Mouse (Mus musculus): ENCODE results near the gene Arpp21. TPM values are rescaled to one million over a fixed set of nuclear protein-coding genes. Genes with fewer than 3 reads are reported as not detected.

The Arpp21 gene
- polyA plus RNA-seq, 1 experiment from 2014 or later = 32.7 TPM

DNA sequence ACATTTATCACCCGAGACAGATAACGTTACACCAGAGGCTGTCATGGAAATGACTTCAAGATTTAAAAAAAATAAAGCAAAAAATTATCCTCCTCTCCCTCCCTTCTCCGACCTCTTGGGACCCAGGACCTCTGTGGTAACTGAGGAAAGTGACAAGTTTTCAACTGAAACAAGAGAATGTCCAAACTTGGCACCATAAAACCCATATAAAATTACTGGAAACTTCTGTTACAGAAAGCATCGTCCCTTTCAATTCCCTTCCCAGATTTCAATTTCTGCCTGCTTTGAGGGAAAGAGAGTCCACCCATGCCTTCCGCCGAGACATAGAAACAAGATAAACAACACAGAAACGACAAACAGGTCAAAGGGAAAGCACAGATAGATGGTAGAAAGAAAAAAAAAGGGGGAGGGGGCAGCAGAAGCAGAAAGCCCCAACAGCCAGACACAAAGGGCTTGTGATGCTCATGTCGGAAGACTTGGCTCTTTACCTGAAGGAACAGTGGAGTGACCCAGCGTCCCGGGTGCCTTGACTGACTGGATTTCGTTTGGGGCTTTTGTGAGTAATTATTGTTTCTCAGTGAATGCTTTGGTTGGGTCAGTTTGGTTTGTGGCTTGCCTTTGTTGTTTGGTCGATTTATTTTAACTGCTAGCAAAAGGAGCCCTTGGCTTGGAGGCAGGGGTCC is 1.8 kb downstream of the Arpp21 start:
- H3K4me1 ChIP-seq (ENCODE audit: control insufficient read depth, insufficient read depth, low read length) = 0 out of 2 replicates have a peak, but pooled peaks cover 6% of the 10 kb centered on the region
- no peak overlapping the region for H3K27ac ChIP-seq (replicated peaks; ENCODE audit: low read depth, low read length)
- ATAC-seq (ENCODE audit: low read depth) (no peak), DNase-seq (ENCODE audit: low spot score) (no peak)
- H3K9me3 ChIP-seq (ENCODE audit: control insufficient read depth, low read length) = no peaks in the 10 kb centered on the region
- H3K4me2 ChIP-seq (ENCODE audit: low read depth, low read length) = peak overlapping the region; percentile 69
- H3K4me3 ChIP-seq (ENCODE audit: low read depth, low read length) = peak overlapping the region; percentile 42
- peaks cover 62% of the 10 kb centered on the region for H3K27me3 ChIP-seq (replicated peaks; ENCODE audit: control insufficient read depth, insufficient read depth, low read length)
- no peaks in the 10 kb centered on the region for H3K36me3 ChIP-seq (ENCODE audit: control insufficient read depth, insufficient read depth, low read length)
- WGBS = 13% methylated on average over 12 of the region's 12 CpGs
- H3K9ac ChIP-seq (ENCODE audit: low read depth, low read length) = peak overlapping the region; percentile 46; the same call in 1 of the 2 replicates

GRCm38 (mm10) chr9:112233378-112233777 is 2.4 kb downstream of the Arpp21 start:
- no peak for ATAC-seq (ENCODE audit: low read depth)
- Histone ChIP-seq H3K4me2 (ENCODE audit: low read depth, low read length) (peak overlapping the region; percentile 69; the same call in 1 of the 2 replicates), H3K4me3 (ENCODE audit: low read depth, low read length) (peak overlapping the region; percentile 42), H3K9me3 (ENCODE audit: control insufficient read depth, low read length) (no peaks in the 10 kb centered on the region), H3K9ac (ENCODE audit: low read depth, low read length) (no peak overlapping the region), H3K36me3 (ENCODE audit: control insufficient read depth, insufficient read depth, low read length) (no peaks in the 10 kb centered on the region), H3K27ac (replicated peaks; ENCODE audit: low read depth, low read length) (no peak overlapping the region), H3K4me1 (ENCODE audit: control insufficient read depth, insufficient read depth, low read length) (0 out of 2 replicates have a peak, but pooled peaks cover 6% of the 10 kb centered on the region), H3K27me3 (replicated peaks; ENCODE audit: control insufficient read depth, insufficient read depth, low read length) (peaks cover 62% of the 10 kb centered on the region)
- no peak for DNase-seq (ENCODE audit: low spot score)
- 48% methylated on average over 6 of the region's 6 CpGs for WGBS

GRCm38 (mm10) chr9:112231935-112232575 is 3.7 kb downstream of the Arpp21 start:
- no peak overlapping the region for H3K27ac ChIP-seq (replicated peaks; ENCODE audit: low read depth, low read length)
- H3K27me3 ChIP-seq (replicated peaks; ENCODE audit: control insufficient read depth, insufficient read depth, low read length) = peaks cover 56% of the 10 kb centered on the region
- WGBS = 62% methylated on average over 8 of the region's 8 CpGs

GRCm38 (mm10) chr9:112231383-112231782 is 4.4 kb downstream of the Arpp21 start:
- Histone ChIP-seq H3K4me1 (ENCODE audit: control insufficient read depth, insufficient read depth, low read length) (0 out of 2 replicates have a peak, but pooled peaks cover 6% of the 10 kb centered on the region), H3K9me3 (ENCODE audit: control insufficient read depth, low read length) (no peaks in the 10 kb centered on the region), H3K4me3 (ENCODE audit: low read depth, low read length) (no peak overlapping the region), H3K9ac (ENCODE audit: low read depth, low read length) (no peak overlapping the region), H3K36me3 (ENCODE audit: control insufficient read depth, insufficient read depth, low read length) (no peaks in the 10 kb centered on the region), H3K27ac (replicated peaks; ENCODE audit: low read depth, low read length) (no peak overlapping the region), H3K27me3 (replicated peaks; ENCODE audit: control insufficient read depth, insufficient read depth, low read length) (peaks cover 53% of the 10 kb centered on the region), H3K4me2 (ENCODE audit: low read depth, low read length) (no peak overlapping the region)
- 80% methylated on average over 5 of the region's 5 CpGs for WGBS
- DNase-seq (ENCODE audit: low spot score) (no peak), ATAC-seq (ENCODE audit: low read depth) (no peak)

More at GRCm38 (mm10) chr9:112231935-112232575, 3.7 kb downstream of the Arpp21 start:
- ATAC-seq (ENCODE audit: low read depth) (no peak), DNase-seq (ENCODE audit: low spot score) (no peak)
- Histone ChIP-seq H3K4me2 (ENCODE audit: low read depth, low read length) (no peak overlapping the region), H3K9me3 (ENCODE audit: control insufficient read depth, low read length) (no peaks in the 10 kb centered on the region), H3K4me3 (ENCODE audit: low read depth, low read length) (no peak overlapping the region), H3K36me3 (ENCODE audit: control insufficient read depth, insufficient read depth, low read length) (no peaks in the 10 kb centered on the region), H3K9ac (ENCODE audit: low read depth, low read length) (no peak overlapping the region), H3K4me1 (ENCODE audit: control insufficient read depth, insufficient read depth, low read length) (0 out of 2 replicates have a peak, but pooled peaks cover 6% of the 10 kb centered on the region)

DNA sequence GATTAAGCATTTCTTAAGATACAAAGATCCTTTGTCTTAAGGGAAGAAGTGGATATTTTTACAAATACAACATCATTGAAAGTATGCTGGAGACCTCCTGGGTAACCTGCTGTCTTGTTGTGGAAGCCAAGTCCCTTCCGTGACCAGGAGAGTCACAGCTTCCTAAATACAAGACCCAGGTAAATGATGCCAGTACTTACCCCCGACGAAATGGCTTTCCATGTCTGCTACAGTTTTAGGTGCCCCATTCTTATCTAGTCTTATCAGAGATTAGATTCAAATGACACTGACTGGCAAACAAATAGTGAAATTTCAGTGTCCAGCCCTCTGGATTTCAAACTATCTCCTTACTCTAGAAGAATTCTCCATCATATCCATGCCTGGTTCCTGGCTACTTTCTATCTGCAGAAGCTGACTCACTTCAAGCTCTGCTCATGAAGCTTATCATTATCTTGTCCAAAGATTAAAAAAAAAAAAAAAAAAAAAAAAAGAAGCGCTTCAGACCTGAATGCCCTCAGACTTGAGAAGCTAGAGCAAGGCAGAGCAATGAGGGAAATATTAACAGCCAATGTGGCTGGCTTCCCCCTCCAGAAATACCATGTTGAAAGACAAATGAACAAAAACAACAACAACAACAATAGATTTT is 4.9 kb downstream of the Arpp21 start:
- no peaks in the 10 kb centered on the region for H3K36me3 ChIP-seq (ENCODE audit: control insufficient read depth, insufficient read depth, low read length)
- H3K27ac ChIP-seq (replicated peaks; ENCODE audit: low read depth, low read length) = no peak overlapping the region
- no peak overlapping the region for H3K9ac ChIP-seq (ENCODE audit: low read depth, low read length)
- no peak overlapping the region for H3K4me2 ChIP-seq (ENCODE audit: low read depth, low read length)
- H3K9me3 ChIP-seq (ENCODE audit: control insufficient read depth, low read length) = no peaks in the 10 kb centered on the region
- DNase-seq (ENCODE audit: low spot score) (no peak), ATAC-seq (ENCODE audit: low read depth) (no peak)
- H3K4me1 ChIP-seq (ENCODE audit: control insufficient read depth, insufficient read depth, low read length) = 0 out of 2 replicates have a peak, but pooled peaks cover 6% of the 10 kb centered on the region
- WGBS = 81% methylated on average over 4 of the region's 4 CpGs
- H3K27me3 ChIP-seq (replicated peaks; ENCODE audit: control insufficient read depth, insufficient read depth, low read length) = peaks cover 49% of the 10 kb centered on the region
- H3K4me3 ChIP-seq (ENCODE audit: low read depth, low read length) = no peak overlapping the region

GRCm38 (mm10) chr9:112228470-112228869 is 7.3 kb downstream of the Arpp21 start:
- no peak overlapping the region for H3K4me2 ChIP-seq (ENCODE audit: low read depth, low read length)
- H3K4me1 ChIP-seq (ENCODE audit: control insufficient read depth, insufficient read depth, low read length) = no peaks in the 10 kb centered on the region
- 75% methylated on average over 3 of the region's 3 CpGs for WGBS
- H3K4me3 ChIP-seq (ENCODE audit: low read depth, low read length) = no peak overlapping the region
- H3K36me3 ChIP-seq (ENCODE audit: control insufficient read depth, insufficient read depth, low read length) = no peaks in the 10 kb centered on the region
- no peak for DNase-seq (ENCODE audit: low spot score)
- no peak overlapping the region for H3K27ac ChIP-seq (replicated peaks; ENCODE audit: low read depth, low read length)
- no peak overlapping the region for H3K9ac ChIP-seq (ENCODE audit: low read depth, low read length)
- no peaks in the 10 kb centered on the region for H3K9me3 ChIP-seq (ENCODE audit: control insufficient read depth, low read length)
- H3K27me3 ChIP-seq (replicated peaks; ENCODE audit: control insufficient read depth, insufficient read depth, low read length) = peaks cover 25% of the 10 kb centered on the region
- ATAC-seq (ENCODE audit: low read depth) = no peak

- no peak for ATAC-seq (ENCODE audit: low read depth)
- Histone ChIP-seq H3K4me3 (ENCODE audit: low read depth, low read length) (no peak overlapping the region), H3K9ac (ENCODE audit: low read depth, low read length) (no peak overlapping the region), H3K4me2 (ENCODE audit: low read depth, low read length) (no peak overlapping the region), H3K36me3 (ENCODE audit: control insufficient read depth, insufficient read depth, low read length) (no peaks in the 10 kb centered on the region), H3K9me3 (ENCODE audit: control insufficient read depth, low read length) (no peaks in the 10 kb centered on the region), H3K4me1 (ENCODE audit: control insufficient read depth, insufficient read depth, low read length) (no peaks in the 10 kb centered on the region), H3K27ac (replicated peaks; ENCODE audit: low read depth, low read length) (no peak overlapping the region), H3K27me3 (replicated peaks; ENCODE audit: control insufficient read depth, insufficient read depth, low read length) (peaks cover 15% of the 10 kb centered on the region)
- DNase-seq (ENCODE audit: low spot score) = peak; percentile 24
- 64% methylated on average over 13 of the region's 13 CpGs for WGBS
Observed at GRCm38 (mm10) chr9:112227174-112227573, 8.6 kb downstream of the Arpp21 start.

DNA sequence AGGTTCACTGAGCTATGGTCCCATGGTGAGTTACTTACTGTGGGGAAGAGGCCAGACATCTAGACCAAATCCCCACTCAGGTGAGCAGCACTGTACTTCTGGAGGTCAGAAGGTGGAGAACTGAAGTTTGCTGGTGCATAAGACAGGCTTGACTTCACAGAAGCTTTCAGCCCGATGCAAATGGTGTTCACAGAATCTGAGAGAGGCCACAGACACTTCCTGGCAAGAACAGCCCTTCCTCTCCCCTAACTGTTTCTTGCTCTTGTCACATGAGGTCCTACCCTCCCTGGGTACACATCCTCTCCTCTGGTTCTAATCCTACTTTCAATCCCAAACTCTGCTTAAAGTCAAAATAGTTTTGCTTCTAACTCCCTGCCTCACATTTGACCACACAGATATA is 9.2 kb downstream of the Arpp21 start:
- Histone ChIP-seq H3K4me1 (ENCODE audit: control insufficient read depth, insufficient read depth, low read length) (no peaks in the 10 kb centered on the region), H3K4me3 (ENCODE audit: low read depth, low read length) (no peak overlapping the region), H3K9ac (ENCODE audit: low read depth, low read length) (no peak overlapping the region), H3K36me3 (ENCODE audit: control insufficient read depth, insufficient read depth, low read length) (no peaks in the 10 kb centered on the region), H3K27ac (replicated peaks; ENCODE audit: low read depth, low read length) (no peak overlapping the region), H3K27me3 (replicated peaks; ENCODE audit: control insufficient read depth, insufficient read depth, low read length) (peaks cover 8% of the 10 kb centered on the region), H3K4me2 (ENCODE audit: low read depth, low read length) (no peak overlapping the region), H3K9me3 (ENCODE audit: control insufficient read depth, low read length) (no peaks in the 10 kb centered on the region)
- no peak for DNase-seq (ENCODE audit: low spot score)
- no peak for ATAC-seq (ENCODE audit: low read depth)
- 58% methylated on average over 1 of the region's 1 CpGs for WGBS

Measured in embryonic facial prominence, embryonic 14.5 days (tissue).